Mouse (Mus musculus) central nervous system, embryonic 18 days (tissue): ENCODE measurements around the gene Ddx11. TPM values are rescaled to one million over a fixed set of nuclear protein-coding genes. Genes with fewer than 3 reads are reported as not detected.

Source experiments
- polyA plus RNA-seq: library from polyadenylated mRNA; depleted of rRNA; stranded (reverse); fragments of >200 nt; gene quantifications from 2 replicates; pipeline ENCODE4 v1.2.3, GENCODE M21; 2012; rRNA removed

Gene Ddx11
- 6.4 and 7.9 TPM in 2 replicates for polyA plus RNA-seq

GRCm38 (mm10) chr17:66123066-66123815 is at the start of gene Ddx11:
Gene Ddx11 (plus strand): TSS chr17:66123520.

GRCm38 (mm10) chr17:66076934-66077333 is 46.4 kb upstream of the Ddx11 start, which contains the start of gene Ankrd12:
Gene Ankrd12 (minus strand): TSS chr17:66077089.

GRCm38 (mm10) chr17:66101380-66102330 is 21.7 kb upstream of the Ddx11 start, which contains the start of gene Ndufv2:
Gene Ndufv2 (minus strand): TSS chr17:66101559.

GRCm38 (mm10) chr17:66111402-66111959 is 11.8 kb upstream of the Ddx11 start, which contains the start of gene Washc1:
Gene Washc1 (plus strand): TSS chr17:66111545.

Other genes with a start within 250 kb of the Ddx11 start
- 33.3 and 33.6 TPM in 2 replicates for gene Ralbp1, start 237.7 kb upstream of the Ddx11 start, polyA plus RNA-seq
- 36.9 and 38.0 TPM in 2 replicates for gene Twsg1, start 172.3 kb upstream of the Ddx11 start, polyA plus RNA-seq
- 24.7 and 27.7 TPM in 2 replicates for gene Ankrd12, start 46.4 kb upstream of the Ddx11 start, polyA plus RNA-seq
- 153 and 168 TPM in 2 replicates for gene Ndufv2, start 22.0 kb upstream of the Ddx11 start, polyA plus RNA-seq
- gene Washc1, start 12.0 kb upstream of the Ddx11 start, polyA plus RNA-seq, result 54.3 and 55.8 TPM in 2 replicates